Mouse (Mus musculus): Measurements from ENCODE around the gene Tmem232. TPM values are rescaled to one million over a fixed set of nuclear protein-coding genes. Genes with fewer than 3 reads are reported as not detected.

Gene Tmem232
- polyA plus RNA-seq (2015; fragmentation: Nextera tagmentation; extraction: Ambion mirVana), result 0.09 TPM in 2 replicates

DNA sequence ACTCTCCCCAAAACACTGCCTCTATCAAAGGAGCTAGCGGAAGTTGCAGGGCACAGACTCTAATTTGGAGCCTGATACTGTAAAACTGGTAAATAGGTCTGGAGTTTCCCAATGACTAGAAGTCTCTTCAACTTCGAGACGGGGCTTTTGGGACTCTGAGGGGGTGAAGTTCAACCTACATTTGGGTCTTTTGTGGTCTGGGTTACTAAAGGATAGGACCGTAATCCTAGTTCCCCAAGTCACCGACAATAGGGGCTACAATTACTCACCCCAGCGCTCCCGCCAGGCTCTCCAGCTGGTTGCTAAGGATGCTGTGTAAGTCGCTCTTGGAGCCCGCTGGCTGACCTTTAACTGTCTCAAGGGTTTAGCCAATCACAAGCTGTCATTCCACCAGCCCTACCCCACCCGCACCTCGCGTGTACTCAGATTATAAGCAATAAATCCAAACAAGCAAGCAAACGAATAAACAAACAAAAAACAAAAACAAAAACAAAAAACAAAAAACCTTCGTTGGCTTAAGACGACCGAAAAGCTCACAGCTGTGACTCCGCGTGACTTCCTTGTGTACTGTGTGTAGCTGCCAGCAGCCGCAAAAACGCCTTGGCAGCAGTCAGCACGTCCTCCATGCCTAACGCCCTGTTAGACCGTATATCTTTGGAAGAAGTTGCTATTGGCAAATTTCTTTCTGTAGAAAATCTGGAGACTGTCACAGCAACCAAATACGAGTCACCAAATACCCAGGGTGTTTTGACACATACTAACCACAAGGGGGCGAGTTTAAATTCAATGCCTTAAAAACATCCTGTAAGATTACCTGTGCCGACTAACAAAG lies at the start of gene Tmem232:
TSS of gene Tmem232 (minus strand) at position 342 of the 832 bp plus-strand sequence.
- Histone ChIP-seq H3K4me2 (peak within 1 kb of the TSS; percentile 77), H3K4me3 (peak within 1 kb of the TSS; percentile 51), H3K9me3 (no peaks in the 10 kb centered on the region), H3K36me3 (no peaks in the 10 kb centered on the region), H3K9ac (peak within 1 kb of the TSS; percentile 64), H3K27ac (replicated peaks) (no peak within 1 kb of the TSS), H3K27me3 (replicated peaks) (no peaks in the 10 kb centered on the region), H3K4me1 (peaks cover 4% of the 10 kb centered on the region; the same call in 1 of the 2 replicates)
- ATAC-seq (ENCODE audit: extremely low read depth, insufficient number of reproducible peaks, low FRiP score, low TSS enrichment), result no peak; the same call in 1 of the 2 replicates
- WGBS, result 13% methylated on average over 26 of the region's 26 CpGs

DNA sequence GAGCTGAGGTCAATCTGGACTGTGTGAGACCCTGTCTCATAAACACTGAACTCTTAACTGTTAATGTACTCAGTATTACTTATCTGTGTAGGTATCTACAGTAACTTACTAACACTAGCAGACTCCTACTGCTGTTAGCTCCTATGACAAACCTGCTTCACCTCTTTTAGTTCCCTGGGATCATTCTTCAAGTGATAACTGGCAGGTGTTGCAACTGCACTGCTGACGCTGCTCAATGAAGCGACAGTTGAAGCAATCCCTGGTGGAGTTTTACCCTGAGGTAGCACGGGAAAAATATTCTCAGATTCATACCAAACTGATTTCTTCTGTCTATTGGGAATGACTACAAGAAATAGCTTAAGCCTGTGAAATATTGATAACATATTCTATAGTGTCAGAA lies 46.3 kb upstream of the Tmem232 start:
- no peaks in the 10 kb centered on the region for H3K9me3 ChIP-seq

DNA sequence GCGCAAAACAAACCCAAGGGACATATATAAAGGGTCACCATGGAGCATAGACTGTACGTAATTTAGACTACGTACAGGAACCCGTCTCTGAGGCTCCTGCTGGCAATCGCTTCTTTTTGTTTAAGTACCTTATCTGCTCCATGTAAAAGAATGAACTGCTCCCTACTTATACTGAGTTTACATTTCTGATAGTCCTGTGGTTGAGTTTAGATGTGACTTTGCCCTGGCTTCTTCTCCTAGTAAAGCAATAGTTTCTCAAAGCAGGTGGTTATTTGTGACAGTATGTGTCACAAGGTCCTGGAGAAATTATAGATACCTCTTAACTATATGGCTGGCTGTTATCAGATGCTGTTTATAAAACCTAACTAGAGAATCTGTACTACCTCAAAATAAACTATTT lies 40.9 kb upstream of the Tmem232 start:
- 95% methylated on average over 5 of the region's 5 CpGs for WGBS
- no peak overlapping the region for H3K27ac ChIP-seq (replicated peaks)
- H3K36me3 ChIP-seq, result peaks cover 62% of the 10 kb centered on the region
- H3K4me1 ChIP-seq, result peaks cover under 1% of the 10 kb centered on the region; the same call in 1 of the 2 replicates
- H3K4me3 ChIP-seq, result no peak overlapping the region
- H3K9me3 ChIP-seq, result no peaks in the 10 kb centered on the region
- no peaks in the 10 kb centered on the region for H3K27me3 ChIP-seq (replicated peaks)
- H3K9ac ChIP-seq, result no peak overlapping the region
- no peak overlapping the region for H3K4me2 ChIP-seq
- ATAC-seq (ENCODE audit: extremely low read depth, insufficient number of reproducible peaks, low FRiP score, low TSS enrichment), result no peak

More for the DNA sequence above, 46.3 kb upstream of the Tmem232 start:
- Histone ChIP-seq H3K4me1 (peaks cover 6% of the 10 kb centered on the region), H3K4me2 (no peak overlapping the region), H3K36me3 (peaks cover 37% of the 10 kb centered on the region), H3K4me3 (no peak overlapping the region), H3K27me3 (replicated peaks) (no peaks in the 10 kb centered on the region), H3K27ac (replicated peaks) (peak overlapping the region; percentile 68), H3K9ac (no peak overlapping the region)
- no peak for ATAC-seq (ENCODE audit: extremely low read depth, insufficient number of reproducible peaks, low FRiP score, low TSS enrichment)
- 44% methylated on average over 3 of the region's 3 CpGs for WGBS

DNA sequence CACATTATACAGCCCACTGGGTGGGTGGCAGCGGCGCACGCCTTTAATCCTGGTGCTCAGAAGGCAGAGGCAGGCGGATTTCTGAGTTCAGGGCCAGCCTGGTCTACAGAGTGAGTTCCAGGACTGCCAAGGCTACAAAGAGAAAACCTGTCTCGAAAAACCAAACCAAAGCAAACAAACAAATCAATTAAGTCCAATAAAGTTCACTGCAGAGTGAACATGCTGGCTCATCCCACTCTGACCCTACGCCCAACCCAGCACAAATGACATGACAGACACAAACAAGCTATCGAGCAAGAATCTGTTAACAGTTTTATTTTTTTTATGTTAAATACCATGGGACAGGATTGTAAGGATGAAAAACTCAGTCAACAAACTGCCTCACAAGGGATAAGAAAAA lies 39.2 kb upstream of the Tmem232 start:
- H3K4me1 ChIP-seq, result no peaks in the 10 kb centered on the region; the same call in 1 of the 2 replicates
- no peak for ATAC-seq (ENCODE audit: extremely low read depth, insufficient number of reproducible peaks, low FRiP score, low TSS enrichment)
- H3K9ac ChIP-seq, result no peak overlapping the region
- H3K9me3 ChIP-seq, result no peaks in the 10 kb centered on the region
- no peaks in the 10 kb centered on the region for H3K27me3 ChIP-seq (replicated peaks)
- no peak overlapping the region for H3K4me3 ChIP-seq
- no peak overlapping the region for H3K27ac ChIP-seq (replicated peaks)
- H3K36me3 ChIP-seq, result peaks cover 62% of the 10 kb centered on the region
- WGBS, result 94% methylated on average over 7 of the region's 7 CpGs
- H3K4me2 ChIP-seq, result no peak overlapping the region

DNA sequence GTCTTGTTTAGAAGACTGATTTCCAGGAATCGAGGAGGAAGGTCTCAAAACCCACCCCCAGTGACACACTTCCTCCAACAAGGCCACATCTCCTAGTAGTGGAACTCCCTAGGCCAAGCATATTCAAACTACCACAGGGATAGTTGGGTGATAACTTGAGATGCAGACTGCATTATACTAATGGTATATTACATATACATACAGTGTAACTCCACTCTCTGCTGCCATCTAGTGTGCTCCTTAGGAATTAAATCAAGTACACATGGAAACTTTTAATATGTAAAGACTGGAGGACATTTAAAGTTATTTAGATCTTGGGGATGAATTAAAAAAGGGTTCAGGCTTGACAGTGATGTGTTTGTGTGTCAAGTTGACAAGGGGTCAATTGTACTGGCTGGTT lies 34.8 kb upstream of the Tmem232 start:
- ATAC-seq (ENCODE audit: extremely low read depth, insufficient number of reproducible peaks, low FRiP score, low TSS enrichment), result no peak
- no peaks in the 10 kb centered on the region for H3K27me3 ChIP-seq (replicated peaks)
- 74% methylated on average over 1 of the region's 1 CpGs for WGBS

DNA sequence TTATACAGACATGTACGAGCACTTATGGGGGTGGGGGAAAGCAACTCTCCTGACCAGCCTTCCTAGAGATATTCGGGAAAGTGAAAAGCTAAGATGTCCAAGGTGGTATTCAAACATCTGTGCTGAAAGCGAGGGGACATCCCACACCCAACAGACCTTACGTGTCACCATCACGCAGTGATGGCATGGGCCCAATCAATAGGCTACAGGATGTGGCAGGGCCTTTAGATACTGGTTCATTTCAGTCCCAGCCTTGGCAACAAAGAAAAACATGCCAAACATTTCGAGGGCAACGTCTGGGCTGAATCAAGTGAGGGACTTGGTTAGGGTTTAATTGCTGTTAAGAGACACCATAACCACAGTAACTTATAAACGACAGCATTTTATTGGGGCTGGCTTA lies 34.3 kb upstream of the Tmem232 start:
- H3K27ac ChIP-seq (replicated peaks), result no peak overlapping the region
- H3K36me3 ChIP-seq, result peaks cover 32% of the 10 kb centered on the region
- 71% methylated on average over 8 of the region's 8 CpGs for WGBS
- peaks cover 21% of the 10 kb centered on the region for H3K4me1 ChIP-seq
- H3K9ac ChIP-seq, result no peak overlapping the region
- H3K4me3 ChIP-seq, result no peak overlapping the region
- H3K4me2 ChIP-seq, result no peak overlapping the region
- no peak for ATAC-seq (ENCODE audit: extremely low read depth, insufficient number of reproducible peaks, low FRiP score, low TSS enrichment)
- no peaks in the 10 kb centered on the region for H3K9me3 ChIP-seq
- no peaks in the 10 kb centered on the region for H3K27me3 ChIP-seq (replicated peaks)

More for the DNA sequence above, 34.8 kb upstream of the Tmem232 start:
- Histone ChIP-seq H3K4me2 (no peak overlapping the region), H3K9me3 (no peaks in the 10 kb centered on the region), H3K4me3 (no peak overlapping the region), H3K36me3 (peaks cover 37% of the 10 kb centered on the region), H3K27ac (replicated peaks) (no peak overlapping the region), H3K9ac (no peak overlapping the region), H3K4me1 (peaks cover 21% of the 10 kb centered on the region)

DNA sequence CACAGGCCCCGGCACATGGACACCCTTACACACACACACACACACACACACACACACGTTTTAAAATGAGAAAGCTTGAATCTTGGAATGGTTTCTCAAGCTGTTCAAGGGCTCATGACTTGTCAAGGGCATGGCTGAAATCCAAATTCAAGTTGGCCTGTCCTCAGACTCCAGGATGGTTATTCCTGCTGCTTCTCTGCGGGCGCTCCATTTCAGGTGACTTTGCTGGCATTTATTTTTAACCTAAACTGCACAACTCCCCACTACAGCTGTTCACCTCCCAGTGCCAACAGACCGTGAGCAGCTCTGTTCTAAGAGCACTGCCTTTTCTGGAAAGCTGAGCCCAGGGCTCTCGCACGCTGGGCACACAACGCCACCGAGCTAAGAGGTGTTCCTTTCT lies 31.3 kb upstream of the Tmem232 start:
- Histone ChIP-seq H3K36me3 (peaks cover 8% of the 10 kb centered on the region), H3K27me3 (replicated peaks) (no peaks in the 10 kb centered on the region), H3K4me1 (peaks cover 21% of the 10 kb centered on the region), H3K4me2 (peak overlapping the region; percentile 12; the same call in 1 of the 2 replicates), H3K4me3 (no peak overlapping the region), H3K9ac (no peak overlapping the region), H3K9me3 (no peaks in the 10 kb centered on the region), H3K27ac (replicated peaks) (peak overlapping the region; percentile 73)
- WGBS, result 52% methylated on average over 9 of the region's 9 CpGs
- ATAC-seq (ENCODE audit: extremely low read depth, insufficient number of reproducible peaks, low FRiP score, low TSS enrichment), result no peak

DNA sequence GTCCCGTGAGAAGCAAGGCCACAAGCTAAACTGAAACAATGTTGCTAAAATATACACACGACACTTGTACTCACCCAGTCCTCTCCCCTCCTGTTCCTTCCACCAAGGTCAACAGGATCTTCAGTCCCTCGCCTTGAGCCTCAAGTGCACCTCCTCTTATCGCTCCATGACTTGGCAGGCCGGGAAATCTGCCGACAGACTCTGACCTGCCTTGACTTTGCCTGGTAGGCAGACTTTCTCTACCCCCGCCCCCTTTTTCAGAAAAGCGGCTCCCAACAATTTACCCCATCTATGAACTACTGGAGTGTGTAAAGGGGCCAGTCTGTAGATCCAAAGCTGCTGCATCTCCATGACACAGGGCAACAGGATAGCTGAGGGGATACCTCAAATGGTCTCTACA lies 30.9 kb upstream of the Tmem232 start:
- no peak for ATAC-seq (ENCODE audit: extremely low read depth, insufficient number of reproducible peaks, low FRiP score, low TSS enrichment)
- Histone ChIP-seq H3K9ac (no peak overlapping the region), H3K9me3 (no peaks in the 10 kb centered on the region), H3K4me1 (peaks cover 21% of the 10 kb centered on the region), H3K27me3 (replicated peaks) (no peaks in the 10 kb centered on the region), H3K4me2 (no peak overlapping the region), H3K4me3 (no peak overlapping the region), H3K36me3 (peaks cover 4% of the 10 kb centered on the region), H3K27ac (replicated peaks) (peak overlapping the region; percentile 73)
- WGBS, result 49% methylated on average over 8 of the region's 8 CpGs

DNA sequence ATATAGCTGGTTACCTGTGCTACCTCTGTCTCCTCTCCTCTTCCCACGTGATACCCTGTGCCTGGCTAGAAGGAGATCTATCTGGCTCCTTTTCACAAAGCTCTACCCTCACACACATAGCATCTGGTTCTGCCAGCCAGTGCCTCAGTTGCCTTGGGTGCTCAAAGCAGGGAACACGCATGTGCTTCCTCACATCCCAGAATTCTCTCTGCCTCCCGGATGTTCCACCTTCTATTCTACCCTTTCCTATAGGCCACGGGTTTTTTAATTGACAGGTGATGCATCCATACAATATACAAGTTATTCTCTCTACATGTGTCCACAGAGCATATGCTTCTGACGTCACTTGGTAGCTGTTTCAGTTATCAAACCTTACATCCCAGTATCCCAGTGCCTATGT lies 23.6 kb upstream of the Tmem232 start:
- H3K9ac ChIP-seq, result no peak overlapping the region
- no peaks in the 10 kb centered on the region for H3K9me3 ChIP-seq
- no peaks in the 10 kb centered on the region for H3K27me3 ChIP-seq (replicated peaks)
- H3K4me1 ChIP-seq, result peaks cover 9% of the 10 kb centered on the region
- H3K27ac ChIP-seq (replicated peaks), result no peak overlapping the region
- H3K36me3 ChIP-seq, result no peaks in the 10 kb centered on the region
- 62% methylated on average over 5 of the region's 5 CpGs for WGBS
- ATAC-seq (ENCODE audit: extremely low read depth, insufficient number of reproducible peaks, low FRiP score, low TSS enrichment), result no peak
- H3K4me2 ChIP-seq, result no peak overlapping the region
- H3K4me3 ChIP-seq, result no peak overlapping the region

DNA sequence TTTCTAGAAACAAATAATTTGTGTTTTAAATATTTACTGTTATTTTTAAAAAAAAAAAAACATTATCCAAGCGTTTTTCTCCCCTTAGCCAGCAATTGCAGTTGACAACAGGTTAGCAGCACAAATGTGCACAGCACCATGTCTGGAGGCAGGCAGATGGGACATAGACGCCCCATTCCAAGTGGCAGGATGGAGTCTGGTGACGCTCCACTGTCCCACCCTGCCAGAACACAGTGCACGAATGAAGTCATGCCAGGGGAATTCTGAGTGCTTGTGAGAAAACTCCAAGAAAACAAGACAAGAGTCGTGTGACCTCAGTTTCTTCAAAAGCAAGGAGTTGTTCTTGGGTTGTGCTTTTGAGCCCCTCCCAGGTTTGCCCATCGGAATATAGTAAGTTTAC lies 22.8 kb upstream of the Tmem232 start:
- no peak for ATAC-seq (ENCODE audit: extremely low read depth, insufficient number of reproducible peaks, low FRiP score, low TSS enrichment)
- Histone ChIP-seq H3K36me3 (no peaks in the 10 kb centered on the region), H3K4me3 (no peak overlapping the region), H3K9me3 (no peaks in the 10 kb centered on the region), H3K4me1 (peaks cover 14% of the 10 kb centered on the region), H3K27ac (replicated peaks) (no peak overlapping the region), H3K27me3 (replicated peaks) (no peaks in the 10 kb centered on the region), H3K9ac (no peak overlapping the region), H3K4me2 (no peak overlapping the region)
- WGBS, result 43% methylated on average over 6 of the region's 6 CpGs

DNA sequence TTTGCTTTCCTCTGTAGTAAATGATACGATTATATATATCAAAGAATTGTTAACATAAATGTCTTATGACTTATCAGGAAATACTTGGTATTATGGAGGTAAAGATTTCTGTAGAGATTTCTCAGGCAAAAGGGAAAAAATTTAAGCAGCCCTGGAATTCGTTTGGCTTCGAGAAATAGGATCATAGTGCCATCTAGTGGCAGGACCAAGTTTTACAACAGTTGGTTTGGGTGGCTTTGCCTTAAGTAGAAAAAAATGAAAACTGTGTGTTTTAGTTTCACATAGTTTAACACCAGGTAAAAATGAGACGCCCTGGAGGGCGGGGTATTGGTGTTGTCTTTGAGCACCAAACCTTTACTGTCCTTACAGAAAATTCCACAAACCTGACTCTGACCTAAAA lies 22.2 kb upstream of the Tmem232 start:
- H3K4me3 ChIP-seq, result no peak overlapping the region
- ATAC-seq (ENCODE audit: extremely low read depth, insufficient number of reproducible peaks, low FRiP score, low TSS enrichment), result no peak
- H3K4me2 ChIP-seq, result no peak overlapping the region
- no peaks in the 10 kb centered on the region for H3K27me3 ChIP-seq (replicated peaks)
- no peak overlapping the region for H3K27ac ChIP-seq (replicated peaks)
- peaks cover 14% of the 10 kb centered on the region for H3K4me1 ChIP-seq
- no peaks in the 10 kb centered on the region for H3K9me3 ChIP-seq
- no peaks in the 10 kb centered on the region for H3K36me3 ChIP-seq
- 3% methylated on average over 5 of the region's 5 CpGs for WGBS
- no peak overlapping the region for H3K9ac ChIP-seq

All from heart, embryonic 13.5 days (tissue).